Mouse (Mus musculus) heart, postnatal 10 days (tissue): ENCODE results near the gene Tas2r138. TPM values are rescaled to one million over a fixed set of nuclear protein-coding genes. Genes with fewer than 3 reads are reported as not detected.

Experiments used
- DNase-seq, 2 experiments: peaks; one replicate each; pipeline ENCODE4 v3.0.0; 2021
- intact Hi-C: fragments of 180-260 bp; cut with DNase I; formaldehyde crosslinking; loops from one replicate; pipeline ENCODE4 v1.15.1; 2025
- total RNA-seq, 2 experiments: library from RNA; stranded (reverse); gene quantifications; 2 replicates each; pipeline ENCODE4 v1.2.3; 2021

Tas2r138 gene
- total RNA-seq, 2 experiments from 2014 or later: not detected

DNA sequence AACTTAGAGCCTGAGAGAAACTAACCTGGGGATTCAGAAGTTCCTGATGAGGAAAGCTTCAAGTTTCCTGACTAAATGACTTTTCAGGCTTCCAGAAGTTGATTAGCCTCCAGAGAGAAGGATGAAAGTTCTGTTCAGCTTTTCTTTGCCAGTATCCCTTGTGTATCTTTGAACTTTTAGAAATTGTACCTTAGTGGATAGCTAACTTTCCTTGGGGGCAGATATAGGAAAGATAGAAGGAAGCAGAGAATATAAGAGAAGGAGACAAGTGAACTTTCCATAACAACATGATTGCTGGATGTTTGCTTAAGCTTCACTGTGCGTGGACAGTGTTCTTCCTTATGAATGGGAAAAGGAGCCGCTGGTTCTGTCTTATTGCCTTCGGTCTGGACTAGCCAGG, 43.9 kb downstream of the Tas2r138 start, which contains the start of gene Olfr460:
Gene Olfr460, plus strand, starts transcription at position 301 of the 400 bp plus-strand sequence.
- DNase-seq: no peak
- intact Hi-C loops: no loop called here

Other genes with a start within 250 kb of the Tas2r138 start
- 1 to 10 TPM; 3.0 to 4.4 TPM for gene E330009J07Rik, start 177.2 kb downstream of the Tas2r138 start, total RNA-seq
- gene Wee2, start 174.2 kb downstream of the Tas2r138 start, total RNA-seq: not detected
- gene Ssbp1, start 142.0 kb downstream of the Tas2r138 start, total RNA-seq: 10 to 100 TPM; 35.6 to 38.0 TPM
- gene Tas2r137, start 122.1 kb downstream of the Tas2r138 start, total RNA-seq: not detected
- not detected for gene Tas2r108, start 119.8 kb downstream of the Tas2r138 start, total RNA-seq
- not detected for gene Prss37, start 93.8 kb downstream of the Tas2r138 start, total RNA-seq
- gene Olfr461, start 58.3 kb downstream of the Tas2r138 start, total RNA-seq: not detected
- gene Olfr460, start 43.8 kb downstream of the Tas2r138 start, total RNA-seq: not detected
- gene Clec5a, start 27.5 kb downstream of the Tas2r138 start, total RNA-seq: 1 to 10 TPM in 1 of 2 experiments, under 1 TPM in 1; 0.93 to 1.1 TPM
- 1 to 10 TPM; 1.2 to 1.4 TPM for gene Mgam, start 15.5 kb upstream of the Tas2r138 start, total RNA-seq